Mouse (Mus musculus): ENCODE data around the gene P4ha2. TPM values are rescaled to one million over a fixed set of nuclear protein-coding genes. Genes with fewer than 3 reads are reported as not detected.
"Not testable (repeated sequence)": the region's sequence is repeated elsewhere in the genome, so short reads cannot be mapped to it uniquely, and the experiment has no call there.

P4ha2 gene
- total RNA-seq, 1 experiment from 2014 or later = not detected

GRCm38 (mm10) chr11:54122416-54123264 is 22.7 kb downstream of the P4ha2 start:
- no peak for ATAC-seq (ENCODE audit: extremely low read depth, insufficient number of reproducible peaks, low FRiP score, poor library complexity, severe bottlenecking)

GRCm38 (mm10) chr11:54125982-54126648 is 26.2 kb downstream of the P4ha2 start:
- no peak for ATAC-seq (ENCODE audit: extremely low read depth, insufficient number of reproducible peaks, low FRiP score, poor library complexity, severe bottlenecking)

DNA sequence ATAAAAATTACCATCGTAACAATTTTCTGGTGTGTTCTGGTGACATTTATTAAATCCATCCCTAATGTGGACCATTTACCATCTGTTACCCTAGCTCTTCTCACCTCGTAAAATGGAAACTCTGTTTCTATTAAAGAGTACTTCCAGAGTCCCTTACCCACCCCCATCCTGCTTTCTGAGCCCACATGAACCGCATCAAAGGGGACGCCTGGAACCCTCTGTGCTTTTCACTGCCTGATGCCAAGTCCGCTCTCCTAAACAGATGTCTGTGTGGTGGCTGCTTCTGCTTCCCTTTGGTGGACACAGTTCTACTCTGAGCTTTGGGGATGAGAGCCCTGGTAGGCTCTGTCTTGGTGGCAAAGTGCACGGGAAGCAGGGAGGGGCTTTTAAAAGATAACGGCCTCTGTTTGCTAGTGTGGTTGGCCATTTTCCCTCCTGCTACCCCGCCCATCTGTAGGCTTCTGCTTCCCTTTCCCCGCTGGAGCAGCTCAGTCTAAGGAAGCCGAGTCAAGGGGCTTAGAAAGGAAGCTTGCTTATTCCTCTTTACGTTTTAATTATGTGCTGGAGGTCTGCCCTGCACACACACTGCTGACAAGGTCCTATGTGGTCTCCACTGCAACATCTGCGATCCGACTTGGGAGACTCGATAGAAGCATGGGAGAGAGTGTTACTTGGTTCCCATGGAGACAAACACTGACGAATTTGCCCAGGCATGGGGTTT is 26.9 kb downstream of the P4ha2 start:
- ATAC-seq (ENCODE audit: extremely low read depth, insufficient number of reproducible peaks, low FRiP score, poor library complexity, severe bottlenecking) = no peak

DNA sequence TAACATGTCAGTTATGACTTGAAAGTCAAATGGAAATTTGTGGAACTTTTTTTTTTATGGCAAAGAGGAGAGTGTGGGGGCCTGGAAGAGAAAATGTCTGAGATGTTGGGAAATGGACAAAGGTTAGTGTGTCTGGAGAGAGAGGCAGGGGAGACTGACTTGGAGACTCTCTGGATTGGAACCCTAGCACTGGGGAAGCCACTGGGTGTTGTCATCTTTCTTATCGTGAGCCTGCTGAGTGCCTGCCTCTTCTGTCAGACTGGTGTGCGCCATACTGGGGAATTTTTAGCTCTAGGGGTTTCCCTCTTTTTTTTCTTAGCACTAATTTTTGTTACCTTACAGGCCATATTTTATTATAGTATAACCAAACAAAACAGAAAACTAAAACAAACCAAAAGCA is 27.5 kb downstream of the P4ha2 start:
- ATAC-seq (ENCODE audit: extremely low read depth, insufficient number of reproducible peaks, low FRiP score, poor library complexity, severe bottlenecking) = no peak

DNA sequence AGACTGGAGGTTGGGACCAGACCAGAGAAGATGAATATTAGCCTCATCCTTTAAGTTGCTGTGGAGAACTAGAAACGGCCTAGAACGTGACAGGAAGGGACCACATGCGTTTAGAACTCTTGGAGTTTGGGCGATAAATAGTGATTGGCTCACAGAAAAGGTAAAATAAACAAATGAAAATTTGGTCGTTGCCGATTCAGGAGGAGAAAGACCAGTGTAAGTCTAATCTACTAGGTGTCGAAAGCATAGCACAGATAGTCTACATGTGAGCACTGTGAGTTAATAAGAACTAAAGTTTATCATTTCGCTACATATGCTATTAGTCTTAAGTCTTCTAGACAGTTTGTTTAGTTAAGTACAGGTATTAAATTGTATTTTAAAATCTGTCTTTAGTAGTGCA is 30.1 kb downstream of the P4ha2 start:
- no peak for ATAC-seq (ENCODE audit: extremely low read depth, insufficient number of reproducible peaks, low FRiP score, poor library complexity, severe bottlenecking)

- no peak for ATAC-seq (ENCODE audit: extremely low read depth, insufficient number of reproducible peaks, low FRiP score, poor library complexity, severe bottlenecking)
Measured at GRCm38 (mm10) chr11:54130721-54131120, 30.8 kb downstream of the P4ha2 start.

DNA sequence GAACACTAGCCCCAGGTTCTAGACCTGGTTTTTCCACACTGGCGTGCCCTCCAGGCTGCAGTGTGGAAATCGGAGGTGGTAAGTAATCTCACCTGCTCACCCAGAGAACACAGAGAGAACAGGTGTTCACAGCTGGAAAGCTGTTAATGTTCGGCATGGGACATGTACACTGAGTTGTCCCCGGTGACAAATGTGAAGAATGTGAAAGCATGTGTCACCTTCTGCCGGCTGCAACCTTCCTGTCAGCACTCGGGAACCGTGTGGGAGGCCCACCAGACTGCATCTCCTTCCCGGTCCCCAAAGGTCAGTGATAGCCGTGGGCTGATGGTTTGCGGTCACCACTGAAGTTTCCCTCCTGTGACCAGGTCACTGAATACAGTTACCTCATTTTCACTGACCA is 32.4 kb downstream of the P4ha2 start:
- ATAC-seq (ENCODE audit: extremely low read depth, insufficient number of reproducible peaks, low FRiP score, poor library complexity, severe bottlenecking) = no peak

- no peak for ATAC-seq (ENCODE audit: extremely low read depth, insufficient number of reproducible peaks, low FRiP score, poor library complexity, severe bottlenecking)
Measured at GRCm38 (mm10) chr11:54134905-54135304, 35.0 kb downstream of the P4ha2 start.

GRCm38 (mm10) chr11:54140159-54140558 is 40.3 kb downstream of the P4ha2 start:
- ATAC-seq (ENCODE audit: extremely low read depth, insufficient number of reproducible peaks, low FRiP score, poor library complexity, severe bottlenecking) = not testable (repeated sequence)

GRCm38 (mm10) chr11:54141200-54141971 is 41.5 kb downstream of the P4ha2 start:
- no peak for ATAC-seq (ENCODE audit: extremely low read depth, insufficient number of reproducible peaks, low FRiP score, poor library complexity, severe bottlenecking)

DNA sequence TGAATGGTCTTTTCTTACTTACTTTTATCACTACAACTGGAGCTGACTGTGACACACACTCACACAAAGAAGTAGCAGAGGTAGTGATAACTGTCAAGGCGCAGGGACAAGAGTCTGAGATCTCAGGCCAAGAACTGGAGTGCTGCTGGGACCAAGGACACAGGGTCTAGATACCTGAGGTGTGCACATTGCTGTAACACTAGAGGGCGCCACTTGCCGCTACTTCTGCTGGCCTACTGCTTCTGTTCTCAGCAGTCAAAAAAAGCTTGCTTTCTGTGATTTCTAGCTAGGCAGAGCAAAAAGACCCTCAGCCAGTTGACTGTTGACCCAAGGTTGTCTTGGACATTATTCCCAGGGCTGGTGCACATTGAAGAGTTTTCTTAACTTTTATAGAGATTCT is 45.0 kb downstream of the P4ha2 start:
- peak; percentile 54; the same call in 1 of the 2 replicates for ATAC-seq (ENCODE audit: extremely low read depth, insufficient number of reproducible peaks, low FRiP score, poor library complexity, severe bottlenecking)

DNA sequence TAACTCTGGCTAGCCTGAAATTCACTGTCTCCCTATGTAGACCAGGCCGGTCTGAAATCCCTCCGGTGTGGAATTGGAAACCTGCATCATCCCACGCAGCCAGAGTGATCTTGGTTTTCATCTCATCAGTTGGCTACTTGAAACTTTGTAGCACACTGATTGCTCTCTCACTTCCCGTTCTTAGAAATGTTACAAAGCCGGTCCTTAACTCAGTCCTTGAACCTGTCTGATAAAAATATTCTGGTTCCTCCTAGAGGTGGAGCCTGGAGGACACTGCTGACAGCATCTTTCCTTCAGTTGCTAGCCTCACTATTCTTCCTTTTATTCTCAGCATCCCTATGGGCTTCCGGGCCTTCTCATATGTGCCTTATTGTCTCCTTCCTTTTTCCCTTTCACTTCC is 46.1 kb downstream of the P4ha2 start:
- ATAC-seq (ENCODE audit: extremely low read depth, insufficient number of reproducible peaks, low FRiP score, poor library complexity, severe bottlenecking) = no peak

DNA sequence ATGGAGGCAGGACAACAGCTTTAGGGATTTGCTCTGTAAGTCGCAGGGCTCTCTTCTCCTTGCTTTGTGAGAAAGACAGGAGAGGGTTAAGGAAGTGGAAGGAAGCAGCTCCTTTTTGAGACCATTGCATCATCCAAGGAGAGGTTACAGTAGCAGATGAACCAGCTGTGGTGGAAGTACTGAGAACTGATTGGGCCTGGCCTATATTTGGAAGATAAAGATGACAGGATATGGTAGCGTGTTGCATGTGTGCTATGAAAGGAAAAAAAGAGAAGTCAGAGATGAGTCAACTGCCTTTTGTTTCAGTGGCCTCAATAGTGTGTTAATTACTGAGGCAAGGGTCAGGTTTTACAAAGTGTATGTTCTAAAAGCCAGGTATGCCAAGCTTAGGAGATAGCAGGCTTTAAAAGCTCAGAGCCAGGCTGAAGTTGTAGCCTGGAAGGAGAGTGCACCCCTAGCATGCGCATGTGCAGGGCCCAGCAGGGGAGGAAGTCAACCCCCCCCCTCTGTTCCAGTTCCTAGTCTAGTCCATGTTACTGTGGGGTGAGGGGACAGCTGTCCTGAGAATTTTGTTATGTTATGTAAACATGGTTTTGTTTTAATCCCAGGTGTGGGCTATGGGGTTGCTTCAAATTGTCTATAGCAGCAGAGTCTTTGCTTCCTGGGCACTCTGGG is 50.0 kb downstream of the P4ha2 start:
- ATAC-seq (ENCODE audit: extremely low read depth, insufficient number of reproducible peaks, low FRiP score, poor library complexity, severe bottlenecking) = peak; percentile 58

- 0 out of 2 replicates have a peak, but pooled peaks have one; percentile 20 for ATAC-seq (ENCODE audit: extremely low read depth, insufficient number of reproducible peaks, low FRiP score, poor library complexity, severe bottlenecking)
Measured at GRCm38 (mm10) chr11:54151141-54151540, 51.2 kb downstream of the P4ha2 start.

- no peak for ATAC-seq (ENCODE audit: extremely low read depth, insufficient number of reproducible peaks, low FRiP score, poor library complexity, severe bottlenecking)
Measured at GRCm38 (mm10) chr11:54152957-54153356, 53.1 kb downstream of the P4ha2 start.

DNA sequence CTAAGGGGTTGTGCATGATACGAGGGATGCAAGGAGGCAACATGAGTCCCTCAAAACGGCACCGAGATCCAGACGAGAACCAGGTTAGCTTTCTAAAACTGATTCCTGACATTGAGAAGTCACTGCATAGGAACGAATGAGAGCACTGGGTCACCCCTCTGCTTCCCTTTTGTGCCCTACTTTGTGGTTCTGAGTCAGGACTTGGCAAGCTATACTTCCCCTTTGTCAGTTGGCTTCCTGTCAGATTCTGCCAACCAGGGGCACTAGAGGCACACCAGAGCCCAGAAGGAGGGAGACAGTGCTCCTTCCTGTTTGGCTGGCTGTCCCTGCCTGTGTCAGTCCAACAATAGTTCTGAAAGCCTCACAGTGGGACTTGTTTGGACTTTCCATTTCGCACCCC is 56.0 kb downstream of the P4ha2 start:
- peak; percentile 98 for ATAC-seq (ENCODE audit: extremely low read depth, insufficient number of reproducible peaks, low FRiP score, poor library complexity, severe bottlenecking)

- no peak for ATAC-seq (ENCODE audit: extremely low read depth, insufficient number of reproducible peaks, low FRiP score, poor library complexity, severe bottlenecking)
Measured at GRCm38 (mm10) chr11:54156504-54156903, 56.6 kb downstream of the P4ha2 start.

- ATAC-seq (ENCODE audit: extremely low read depth, insufficient number of reproducible peaks, low FRiP score, poor library complexity, severe bottlenecking) = no peak
Measured at GRCm38 (mm10) chr11:54157586-54157985, 57.7 kb downstream of the P4ha2 start.

All from neutrophil, adult 5-6 weeks (primary cell).